Mouse (Mus musculus): Measurements from ENCODE around the gene Cyp2w1. TPM values are rescaled to one million over a fixed set of nuclear protein-coding genes. Genes with fewer than 3 reads are reported as not detected.
"Not testable (repeated sequence)": the region's sequence is repeated elsewhere in the genome, so short reads cannot be mapped to it uniquely, and the experiment has no call there.

Gene Cyp2w1
- total and polyA plus RNA-seq, 2 experiments from 2014 or later, result not detected

GRCm38 (mm10) chr5:139389676-139390061 is 37.3 kb downstream of the Cyp2w1 start:
- no peak overlapping the region for H3K4me2 ChIP-seq (ENCODE audit: low read depth, low read length, poor library complexity, severe bottlenecking)
- no peaks in the 10 kb centered on the region; the same call in 1 of the 2 replicates for H3K4me1 ChIP-seq (ENCODE audit: insufficient read depth, low read length)
- TF ChIP-seq CTCF (IDR thresholded peaks at IDR 0.05), result no peak
- DNase-seq (ENCODE audit: low spot score) (peak; percentile 67), ATAC-seq (ENCODE audit: low FRiP score) (peak; percentile 63)
- no peaks in the 10 kb centered on the region for H3K27me3 ChIP-seq (ENCODE audit: insufficient read depth, low read length)
- H3K36me3 ChIP-seq (ENCODE audit: insufficient read depth, low read length), result peaks cover 7% of the 10 kb centered on the region
- H3K9me3 ChIP-seq (ENCODE audit: low read length), result no peaks in the 10 kb centered on the region
- no peak overlapping the region for H3K4me3 ChIP-seq (ENCODE audit: low read depth, low read length)
- no peak overlapping the region for H3K9ac ChIP-seq (replicated peaks; ENCODE audit: low read length, poor library complexity, severe bottlenecking)
- H3K27ac ChIP-seq (ENCODE audit: low read depth, low read length), result peak overlapping the region; percentile 63
- WGBS, result 48% methylated on average over 6 of the region's 6 CpGs

GRCm38 (mm10) chr5:139390324-139391119 is 38.1 kb downstream of the Cyp2w1 start:
- not testable (repeated sequence) for H3K4me1 ChIP-seq (ENCODE audit: insufficient read depth, low read length); H3K36me3 ChIP-seq (ENCODE audit: insufficient read depth, low read length); H3K4me2 ChIP-seq (ENCODE audit: low read depth, low read length, poor library complexity, severe bottlenecking); ATAC-seq (ENCODE audit: low FRiP score); H3K27me3 ChIP-seq (ENCODE audit: insufficient read depth, low read length); DNase-seq (ENCODE audit: low spot score); H3K4me3 ChIP-seq (ENCODE audit: low read depth, low read length); H3K27ac ChIP-seq (ENCODE audit: low read depth, low read length); H3K9me3 ChIP-seq (ENCODE audit: low read length); H3K9ac ChIP-seq (replicated peaks; ENCODE audit: low read length, poor library complexity, severe bottlenecking)
- 78% methylated on average over 5 of the region's 5 CpGs for WGBS

- 56% methylated on average over 11 of the region's 11 CpGs for WGBS
- Histone ChIP-seq H3K4me1 (ENCODE audit: insufficient read depth, low read length) (no peaks in the 10 kb centered on the region; the same call in 1 of the 2 replicates), H3K27me3 (ENCODE audit: insufficient read depth, low read length) (no peaks in the 10 kb centered on the region), H3K9me3 (ENCODE audit: low read length) (no peaks in the 10 kb centered on the region), H3K36me3 (ENCODE audit: insufficient read depth, low read length) (peaks cover 3% of the 10 kb centered on the region; the same call in 1 of the 2 replicates), H3K4me3 (ENCODE audit: low read depth, low read length) (no peak overlapping the region), H3K4me2 (ENCODE audit: low read depth, low read length, poor library complexity, severe bottlenecking) (no peak overlapping the region), H3K27ac (ENCODE audit: low read depth, low read length) (peak overlapping the region; percentile 2; the same call in 1 of the 2 replicates), H3K9ac (replicated peaks; ENCODE audit: low read length, poor library complexity, severe bottlenecking) (no peak overlapping the region)
- ATAC-seq (ENCODE audit: low FRiP score) (no peak), DNase-seq (ENCODE audit: low spot score) (peak; percentile 55)
- no peak for TF ChIP-seq CTCF (IDR thresholded peaks at IDR 0.05)
Measured at GRCm38 (mm10) chr5:139391309-139391990, 39.0 kb downstream of the Cyp2w1 start.

GRCm38 (mm10) chr5:139392219-139393196 is 40.1 kb downstream of the Cyp2w1 start:
- Histone ChIP-seq H3K9me3 (ENCODE audit: low read length) (no peaks in the 10 kb centered on the region), H3K27ac (ENCODE audit: low read depth, low read length) (no peak overlapping the region), H3K27me3 (ENCODE audit: insufficient read depth, low read length) (no peaks in the 10 kb centered on the region), H3K4me3 (ENCODE audit: low read depth, low read length) (no peak overlapping the region), H3K9ac (replicated peaks; ENCODE audit: low read length, poor library complexity, severe bottlenecking) (no peak overlapping the region), H3K4me2 (ENCODE audit: low read depth, low read length, poor library complexity, severe bottlenecking) (no peak overlapping the region), H3K36me3 (ENCODE audit: insufficient read depth, low read length) (peaks cover 3% of the 10 kb centered on the region; the same call in 1 of the 2 replicates), H3K4me1 (ENCODE audit: insufficient read depth, low read length) (no peaks in the 10 kb centered on the region; the same call in 1 of the 2 replicates)
- no peak for ATAC-seq (ENCODE audit: low FRiP score)
- 92% methylated on average over 37 of the region's 37 CpGs for WGBS
- TF ChIP-seq CTCF (IDR thresholded peaks at IDR 0.05), result no peak
- DNase-seq (ENCODE audit: low spot score), result no peak

- H3K4me2 ChIP-seq (ENCODE audit: low read depth, low read length, poor library complexity, severe bottlenecking), result no peak overlapping the region
- no peak for TF ChIP-seq CTCF (IDR thresholded peaks at IDR 0.05)
- H3K4me3 ChIP-seq (ENCODE audit: low read depth, low read length), result no peak overlapping the region
- no peak overlapping the region for H3K9ac ChIP-seq (replicated peaks; ENCODE audit: low read length, poor library complexity, severe bottlenecking)
- no peaks in the 10 kb centered on the region for H3K27me3 ChIP-seq (ENCODE audit: insufficient read depth, low read length)
- no peaks in the 10 kb centered on the region for H3K9me3 ChIP-seq (ENCODE audit: low read length)
- DNase-seq (ENCODE audit: low spot score) (no peak), ATAC-seq (ENCODE audit: low FRiP score) (no peak)
- no peaks in the 10 kb centered on the region; the same call in 1 of the 2 replicates for H3K4me1 ChIP-seq (ENCODE audit: insufficient read depth, low read length)
- 87% methylated on average over 16 of the region's 16 CpGs for WGBS
- H3K36me3 ChIP-seq (ENCODE audit: insufficient read depth, low read length), result peaks cover 3% of the 10 kb centered on the region; the same call in 1 of the 2 replicates
- H3K27ac ChIP-seq (ENCODE audit: low read depth, low read length), result no peak overlapping the region
Measured at GRCm38 (mm10) chr5:139393197-139393588, 40.8 kb downstream of the Cyp2w1 start.

Data from midbrain, postnatal 0 days (tissue).